Mouse (Mus musculus) lung, adult 2 months (tissue): Measurements from ENCODE around the gene Wdr73. TPM values are rescaled to one million over a fixed set of nuclear protein-coding genes. Genes with fewer than 3 reads are reported as not detected.
A peak's percentile ranks its signal among the peaks of the same experiment; 100 is the strongest.

Experiments
- DNase-seq: peaks from one replicate; pipeline ENCODE4 v3.0.0; 2022
- H3K4me1 ChIP-seq: fragments of 200-500 bp; 2 replicates; pipeline ENCODE4 v1.6.1; 2011; ENCODE audit warnings: low read length; ENCODE audit not compliant: control insufficient read depth, insufficient read depth
- H3K4me3 ChIP-seq: fragments of 200-500 bp; replicated peaks from 2 replicates; pipeline ENCODE3; 2011; ENCODE audit warnings: low read depth, mild to moderate bottlenecking, control low read depth, low read length; ENCODE audit errors: extremely low read depth
- CTCF ChIP-seq: fragments of 200-500 bp; IDR thresholded peaks from 2 replicates; pipeline ENCODE4 v1.5.1; 2011; ENCODE audit warnings: mild to moderate bottlenecking, low read length, control low read depth; ENCODE audit not compliant: insufficient read depth
- POLR2A ChIP-seq: fragments of 200-500 bp; IDR thresholded peaks from 2 replicates; pipeline ENCODE4 v1.6.1; 2011; ENCODE audit warnings: low read depth, mild to moderate bottlenecking, control low read depth, low read length, borderline replicate concordance; ENCODE audit errors: extremely low read depth
- WGBS: fragments of 180-500 bp; shearing (Covaris S2); methylation state at CpG from one replicate; pipeline ENCODE4 v1.1.7; 2018; 5-methylcytosine and 5-hydroxymethylcytosine counted together
- polyA plus RNA-seq: library from polyadenylated mRNA; depleted of rRNA; stranded (reverse); fragments of >200 nt; gene quantifications from 2 replicates; pipeline ENCODE4 v1.2.3, GENCODE M21; 2012

Wdr73 gene
- polyA plus RNA-seq, 1 experiment = 14.7 TPM

DNA sequence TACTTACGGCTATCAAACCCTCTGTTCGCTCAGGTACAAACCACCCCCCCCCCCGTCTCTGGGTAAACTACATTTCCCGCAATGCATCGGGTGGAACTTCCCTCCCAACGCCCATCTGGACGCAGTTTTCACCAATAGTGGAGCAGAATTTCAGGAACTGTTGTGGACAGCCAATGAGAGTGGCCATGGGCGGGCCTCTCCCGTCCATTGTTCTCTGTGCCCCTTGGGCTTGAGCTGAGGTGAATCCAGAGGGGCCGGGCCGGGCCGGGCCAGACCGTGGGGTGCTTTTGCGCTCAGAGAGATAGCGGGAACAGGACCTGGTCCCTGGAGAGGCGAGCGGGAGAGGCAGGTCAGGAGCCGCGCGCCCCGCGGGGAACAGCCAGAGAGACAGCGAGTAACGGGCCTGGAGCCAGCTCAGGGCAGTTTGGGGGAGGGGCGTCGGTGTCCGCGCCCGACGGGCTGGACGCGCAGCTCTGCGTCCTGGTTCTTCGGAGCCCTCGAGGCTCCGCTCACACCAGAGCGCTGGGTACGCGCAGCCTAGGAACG, 40.3 kb downstream of the Wdr73 start, which contains the start of gene Zscan2:
TSS of gene Zscan2 (plus strand) at position 192 of the 546 bp plus-strand sequence.
- TF ChIP-seq POLR2A (peak; percentile 44; the same call in 1 of the 2 replicates), CTCF (no peak)

GRCm38 (mm10) chr7:80860227-80860626, 40.8 kb downstream of the Wdr73 start:
- 0% methylated on average over 13 of the region's 13 CpGs for WGBS
- TF ChIP-seq CTCF (no peak), POLR2A (peak; percentile 14; the same call in 1 of the 2 replicates)
- peak overlapping the region; percentile 78 for H3K4me3 ChIP-seq
- peaks cover 18% of the 10 kb centered on the region for H3K4me1 ChIP-seq
- DNase-seq = peak; percentile 70

More for the DNA sequence above, 40.3 kb downstream of the Wdr73 start, which contains the start of gene Zscan2:
- peaks cover 18% of the 10 kb centered on the region for H3K4me1 ChIP-seq
- DNase-seq = peak; percentile 94
- under 1% methylated on average over 40 of the region's 40 CpGs for WGBS
- H3K4me3 ChIP-seq = peak within 1 kb of the TSS; percentile 92

DNA sequence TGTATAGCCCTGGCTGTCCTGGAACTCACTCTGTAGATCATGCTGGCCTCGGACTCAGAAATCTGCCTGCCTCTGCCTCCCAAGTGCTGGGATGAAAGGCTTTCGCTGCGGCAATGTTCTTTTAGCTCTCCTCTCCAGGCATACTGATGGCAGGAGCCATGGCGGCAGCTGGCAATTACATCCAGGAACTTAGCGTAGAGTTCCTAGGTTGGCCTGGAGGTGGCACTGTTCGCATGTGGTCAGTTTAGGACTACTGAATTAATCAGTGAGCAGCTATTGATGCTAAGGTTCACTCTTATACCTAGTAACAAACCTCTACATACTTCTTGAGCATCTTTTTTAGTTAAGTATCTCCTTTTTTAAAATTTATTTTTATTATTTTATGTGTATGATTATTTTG, 43.9 kb downstream of the Wdr73 start:
- WGBS = 16% methylated on average over 6 of the region's 6 CpGs

GRCm38 (mm10) chr7:80855316-80855715, 45.8 kb downstream of the Wdr73 start:
- Histone ChIP-seq H3K4me3 (no peak overlapping the region), H3K4me1 (no peaks in the 10 kb centered on the region)
- TF ChIP-seq CTCF = no peak
- no peak for TF ChIP-seq POLR2A
- no peak for DNase-seq

More for the DNA sequence above, 43.9 kb downstream of the Wdr73 start:
- Histone ChIP-seq H3K4me1 (peaks cover 3% of the 10 kb centered on the region; the same call in 1 of the 2 replicates), H3K4me3 (no peak overlapping the region)
- peak; percentile 79 for DNase-seq
- TF ChIP-seq CTCF = peak; percentile 89
- no peak for TF ChIP-seq POLR2A

GRCm38 (mm10) chr7:80853218-80853617, 47.9 kb downstream of the Wdr73 start:
- Histone ChIP-seq H3K4me1 (no peaks in the 10 kb centered on the region), H3K4me3 (no peak overlapping the region)
- WGBS = 90% methylated on average over 3 of the region's 3 CpGs
- no peak for TF ChIP-seq CTCF
- no peak for TF ChIP-seq POLR2A
- DNase-seq = no peak

GRCm38 (mm10) chr7:80850520-80850919, 50.5 kb downstream of the Wdr73 start:
- DNase-seq = no peak
- WGBS = 81% methylated on average over 5 of the region's 5 CpGs

GRCm38 (mm10) chr7:80849710-80850109, 51.4 kb downstream of the Wdr73 start:
- no peak overlapping the region for H3K4me3 ChIP-seq
- 13% methylated on average over 4 of the region's 4 CpGs for WGBS
- DNase-seq = no peak
- TF ChIP-seq POLR2A (no peak), CTCF (peak; percentile 83)
- H3K4me1 ChIP-seq = peaks cover 3% of the 10 kb centered on the region; the same call in 1 of the 2 replicates

More at GRCm38 (mm10) chr7:80850520-80850919, 50.5 kb downstream of the Wdr73 start:
- Histone ChIP-seq H3K4me1 (peaks cover 3% of the 10 kb centered on the region; the same call in 1 of the 2 replicates), H3K4me3 (no peak overlapping the region)
- TF ChIP-seq CTCF = no peak
- no peak for TF ChIP-seq POLR2A

DNA sequence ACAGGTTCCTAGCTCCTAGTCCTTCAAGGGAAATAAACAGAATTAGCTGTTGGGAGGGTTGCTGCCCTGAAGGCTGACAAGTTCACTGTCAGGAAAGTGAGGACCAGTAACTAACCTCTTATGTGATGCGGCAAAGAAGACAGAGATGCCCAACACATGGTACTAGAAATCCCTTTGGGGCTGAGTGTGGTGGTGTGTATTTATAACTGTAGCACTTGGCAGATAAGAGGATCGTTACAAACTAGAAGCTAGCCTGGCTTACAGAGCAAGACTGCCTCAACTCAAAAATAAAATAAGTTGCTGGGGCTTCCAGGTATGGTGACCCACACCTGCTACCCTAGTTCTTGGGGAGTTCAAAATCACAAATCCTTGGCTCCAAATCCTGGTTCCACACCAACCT, 51.8 kb downstream of the Wdr73 start:
- no peak for DNase-seq
- TF ChIP-seq CTCF (no peak), POLR2A (no peak)
- no peak overlapping the region for H3K4me3 ChIP-seq
- WGBS = 50% methylated on average over 2 of the region's 2 CpGs
- H3K4me1 ChIP-seq = peaks cover 3% of the 10 kb centered on the region; the same call in 1 of the 2 replicates

- DNase-seq = no peak
- WGBS = 88% methylated on average over 5 of the region's 5 CpGs
- Histone ChIP-seq H3K4me3 (no peak overlapping the region), H3K4me1 (peaks cover 3% of the 10 kb centered on the region; the same call in 1 of the 2 replicates)
- no peak for TF ChIP-seq POLR2A
- TF ChIP-seq CTCF = no peak
Observed at GRCm38 (mm10) chr7:80846709-80847108, 54.4 kb downstream of the Wdr73 start.

GRCm38 (mm10) chr7:80846280-80846678, 54.8 kb downstream of the Wdr73 start:
- no peak for TF ChIP-seq POLR2A
- TF ChIP-seq CTCF = no peak
- Histone ChIP-seq H3K4me1 (peaks cover 3% of the 10 kb centered on the region; the same call in 1 of the 2 replicates), H3K4me3 (peak overlapping the region; percentile 52)
- 76% methylated on average over 10 of the region's 10 CpGs for WGBS
- DNase-seq = no peak
